Mouse (Mus musculus) olfactory bulb, adult 2 months (tissue): ENCODE results near the gene Pyroxd1.

ENCODE experiments used
- CTCF ChIP-seq: fragments of 200-500 bp; IDR thresholded peaks from 2 replicates; pipeline ENCODE4 v1.5.1; 2012; ENCODE audit warnings: low read depth, mild to moderate bottlenecking, low read length, moderate library complexity; ENCODE audit not compliant: insufficient read depth
- POLR2A ChIP-seq: fragments of 200-500 bp; IDR thresholded peaks from 2 replicates; pipeline ENCODE4 v1.6.1; 2012; ENCODE audit warnings: mild to moderate bottlenecking, low read depth, low read length, moderate library complexity; ENCODE audit not compliant: insufficient read depth

DNA sequence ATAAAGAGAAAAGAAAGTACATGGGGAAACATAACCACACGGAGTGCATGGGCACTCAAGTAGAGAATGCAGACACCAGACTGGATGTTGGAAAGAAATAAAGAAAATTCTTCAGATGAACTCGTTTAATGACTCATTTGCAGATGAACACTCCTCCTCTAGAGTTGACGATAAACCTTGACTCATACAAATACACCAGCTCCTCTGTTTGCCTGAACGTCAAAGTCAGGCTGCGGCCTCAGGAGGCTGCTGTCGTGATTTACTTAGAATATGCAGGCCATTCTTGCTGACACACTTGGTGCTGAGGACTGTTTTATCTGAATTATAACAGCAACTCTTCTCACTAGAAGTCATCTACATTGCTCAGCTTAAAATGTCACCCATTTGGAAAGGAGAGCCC lies 16.6 kb downstream of the Pyroxd1 start:
- TF ChIP-seq POLR2A (no peak), CTCF (no peak)
